Mouse (Mus musculus): ENCODE data around the gene Atp1a4. TPM values are rescaled to one million over a fixed set of nuclear protein-coding genes. Genes with fewer than 3 reads are reported as not detected.

Gene Atp1a4
- polyA plus RNA-seq, 1 experiment from 2014 or later = not detected

DNA sequence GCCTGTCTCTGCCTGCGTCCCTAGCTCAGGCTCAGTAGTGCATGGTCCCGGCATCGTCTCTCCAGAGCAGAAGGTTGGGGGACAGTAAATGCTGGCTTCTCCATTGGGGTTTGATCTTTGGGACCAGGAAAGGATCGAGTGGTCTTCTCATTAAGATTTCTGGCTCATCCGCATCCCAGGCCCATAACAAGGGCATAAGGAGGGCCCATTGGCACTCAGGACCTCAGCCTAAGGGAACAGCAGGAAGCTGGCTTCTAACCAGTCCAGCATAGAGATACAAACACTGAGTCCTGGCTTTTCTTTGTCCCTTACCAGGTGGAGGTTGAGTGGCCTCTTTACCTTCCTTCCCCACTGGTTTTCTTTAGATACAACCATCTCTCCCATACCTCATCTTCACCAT lies 60.4 kb downstream of the Atp1a4 start:
- H3K9ac ChIP-seq (ENCODE audit: low read depth, low read length) = no peak overlapping the region
- ATAC-seq (ENCODE audit: low read depth) = no peak
- peaks cover 3% of the 10 kb centered on the region; the same call in 1 of the 2 replicates for H3K4me1 ChIP-seq (ENCODE audit: control insufficient read depth, low read depth, low read length)
- peaks cover 46% of the 10 kb centered on the region for H3K36me3 ChIP-seq (ENCODE audit: control insufficient read depth, insufficient read depth)
- WGBS (ENCODE audit: insufficient replicate concordance) = 76% methylated on average over 5 of the region's 5 CpGs
- no peak overlapping the region for H3K4me3 ChIP-seq (ENCODE audit: low read depth, low read length)
- no peaks in the 10 kb centered on the region for H3K9me3 ChIP-seq (replicated peaks; ENCODE audit: control insufficient read depth, low read length)
- no peaks in the 10 kb centered on the region for H3K27me3 ChIP-seq (ENCODE audit: control insufficient read depth, insufficient read depth, low read depth, low read length)
- no peak overlapping the region for H3K27ac ChIP-seq (ENCODE audit: low read length)
- no peak overlapping the region for H3K4me2 ChIP-seq (ENCODE audit: low read depth, low read length)

DNA sequence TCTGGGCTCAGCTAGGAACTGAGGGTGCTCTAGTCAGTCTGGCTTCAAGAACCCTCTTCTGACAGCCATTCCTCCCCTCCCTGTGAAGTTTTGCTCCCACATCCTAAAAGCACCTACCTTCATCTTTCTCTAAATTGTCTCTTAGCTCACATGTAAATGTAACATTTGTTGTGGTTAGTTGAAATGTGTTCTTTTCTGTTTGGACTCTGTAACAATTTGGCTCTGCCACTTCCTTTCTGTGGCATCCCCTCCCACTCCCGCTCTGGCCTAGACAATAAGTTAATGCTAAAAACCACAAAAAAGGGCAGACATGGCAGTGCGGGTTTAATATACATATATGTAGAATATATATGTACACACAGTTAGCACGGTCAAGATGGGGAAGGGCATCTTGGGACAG lies 61.1 kb downstream of the Atp1a4 start:
- H3K36me3 ChIP-seq (ENCODE audit: control insufficient read depth, insufficient read depth) = peaks cover 46% of the 10 kb centered on the region

DNA sequence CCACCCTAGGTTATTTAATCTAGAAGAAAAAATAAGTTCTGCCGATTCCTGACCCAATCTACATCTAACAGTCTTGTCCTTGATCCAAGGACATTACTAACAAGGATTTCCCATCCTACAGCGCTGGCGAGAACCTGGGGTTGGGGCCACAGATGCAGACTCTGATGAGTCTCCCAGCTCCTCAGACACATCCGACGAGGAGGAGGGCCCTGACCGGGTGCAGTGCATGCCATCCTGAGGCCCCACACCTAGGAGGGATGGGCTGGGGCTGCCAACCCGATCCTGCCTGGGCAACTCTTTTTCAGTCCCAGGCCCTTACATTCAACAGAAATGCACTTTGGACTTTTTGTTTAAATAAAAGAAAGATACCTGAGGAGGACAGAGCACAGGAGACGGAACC lies 63.8 kb downstream of the Atp1a4 start:
- 85% methylated on average over 8 of the region's 8 CpGs for WGBS (ENCODE audit: insufficient replicate concordance)

More for the DNA sequence above, 61.1 kb downstream of the Atp1a4 start:
- Histone ChIP-seq H3K9me3 (replicated peaks; ENCODE audit: control insufficient read depth, low read length) (no peaks in the 10 kb centered on the region), H3K27ac (ENCODE audit: low read length) (no peak overlapping the region), H3K4me2 (ENCODE audit: low read depth, low read length) (no peak overlapping the region), H3K9ac (ENCODE audit: low read depth, low read length) (no peak overlapping the region), H3K27me3 (ENCODE audit: control insufficient read depth, insufficient read depth, low read depth, low read length) (no peaks in the 10 kb centered on the region), H3K4me3 (ENCODE audit: low read depth, low read length) (no peak overlapping the region), H3K4me1 (ENCODE audit: control insufficient read depth, low read depth, low read length) (peaks cover 3% of the 10 kb centered on the region; the same call in 1 of the 2 replicates)
- 80% methylated on average over 3 of the region's 3 CpGs for WGBS (ENCODE audit: insufficient replicate concordance)
- no peak for ATAC-seq (ENCODE audit: low read depth)

DNA sequence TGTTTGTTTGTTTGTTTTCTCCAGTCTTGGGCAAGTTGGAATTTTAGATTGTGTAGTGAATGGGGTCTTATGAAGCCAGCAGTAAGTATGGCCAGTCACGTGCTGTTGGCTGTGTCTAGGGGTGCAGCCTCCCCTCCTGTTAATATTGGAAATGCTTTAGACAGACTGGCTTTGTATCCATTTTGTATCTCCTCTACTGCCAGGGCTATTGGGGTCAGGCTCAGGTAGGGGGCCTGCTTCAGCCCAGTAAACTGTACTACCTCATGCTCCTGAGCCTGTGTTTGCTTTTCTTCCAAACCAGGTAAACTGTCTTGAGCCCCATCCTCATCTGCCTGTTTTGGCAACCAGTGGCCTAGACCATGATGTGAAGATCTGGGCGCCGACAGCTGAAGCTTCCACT lies 66.0 kb downstream of the Atp1a4 start:
- ATAC-seq (ENCODE audit: low read depth) = no peak
- H3K4me1 ChIP-seq (ENCODE audit: control insufficient read depth, low read depth, low read length) = no peaks in the 10 kb centered on the region
- no peaks in the 10 kb centered on the region for H3K9me3 ChIP-seq (replicated peaks; ENCODE audit: control insufficient read depth, low read length)
- no peak overlapping the region for H3K4me2 ChIP-seq (ENCODE audit: low read depth, low read length)
- peaks cover 55% of the 10 kb centered on the region for H3K36me3 ChIP-seq (ENCODE audit: control insufficient read depth, insufficient read depth)
- no peak overlapping the region for H3K27ac ChIP-seq (ENCODE audit: low read length)
- H3K27me3 ChIP-seq (ENCODE audit: control insufficient read depth, insufficient read depth, low read depth, low read length) = no peaks in the 10 kb centered on the region
- no peak overlapping the region for H3K4me3 ChIP-seq (ENCODE audit: low read depth, low read length)
- H3K9ac ChIP-seq (ENCODE audit: low read depth, low read length) = no peak overlapping the region
- WGBS (ENCODE audit: insufficient replicate concordance) = 93% methylated on average over 3 of the region's 3 CpGs

More for the DNA sequence above, 63.8 kb downstream of the Atp1a4 start:
- Histone ChIP-seq H3K27ac (ENCODE audit: low read length) (no peak overlapping the region), H3K9ac (ENCODE audit: low read depth, low read length) (no peak overlapping the region), H3K36me3 (ENCODE audit: control insufficient read depth, insufficient read depth) (peaks cover 51% of the 10 kb centered on the region), H3K4me1 (ENCODE audit: control insufficient read depth, low read depth, low read length) (no peaks in the 10 kb centered on the region), H3K4me2 (ENCODE audit: low read depth, low read length) (no peak overlapping the region), H3K27me3 (ENCODE audit: control insufficient read depth, insufficient read depth, low read depth, low read length) (no peaks in the 10 kb centered on the region), H3K9me3 (replicated peaks; ENCODE audit: control insufficient read depth, low read length) (no peaks in the 10 kb centered on the region), H3K4me3 (ENCODE audit: low read depth, low read length) (no peak overlapping the region)
- ATAC-seq (ENCODE audit: low read depth) = no peak

DNA sequence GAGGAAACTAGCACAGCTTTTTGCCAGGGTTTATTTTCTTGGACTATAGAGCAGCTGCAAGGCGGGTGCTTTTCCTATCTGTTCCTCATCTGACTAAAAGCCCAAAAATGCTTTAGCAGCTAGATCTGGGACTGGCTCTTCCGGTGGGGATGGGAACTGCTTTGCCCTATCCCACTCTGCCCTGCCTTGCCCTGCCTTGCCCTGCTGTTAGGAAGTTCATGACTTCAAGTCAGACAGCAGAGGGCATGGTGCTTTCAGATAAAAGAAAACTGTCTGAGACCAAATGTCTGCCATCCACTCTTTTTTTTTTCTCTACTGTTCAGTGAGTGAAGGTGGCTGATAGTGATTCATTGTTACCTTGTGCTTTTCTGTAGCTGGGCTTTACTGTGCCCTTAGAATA lies 66.6 kb downstream of the Atp1a4 start:
- Histone ChIP-seq H3K27ac (ENCODE audit: low read length) (no peak overlapping the region), H3K27me3 (ENCODE audit: control insufficient read depth, insufficient read depth, low read depth, low read length) (no peaks in the 10 kb centered on the region), H3K4me2 (ENCODE audit: low read depth, low read length) (no peak overlapping the region), H3K9ac (ENCODE audit: low read depth, low read length) (no peak overlapping the region), H3K9me3 (replicated peaks; ENCODE audit: control insufficient read depth, low read length) (no peaks in the 10 kb centered on the region), H3K4me1 (ENCODE audit: control insufficient read depth, low read depth, low read length) (no peaks in the 10 kb centered on the region), H3K36me3 (ENCODE audit: control insufficient read depth, insufficient read depth) (peaks cover 55% of the 10 kb centered on the region), H3K4me3 (ENCODE audit: low read depth, low read length) (no peak overlapping the region)
- WGBS (ENCODE audit: insufficient replicate concordance) = 85% methylated on average over 2 of the region's 2 CpGs
- no peak for ATAC-seq (ENCODE audit: low read depth)

DNA sequence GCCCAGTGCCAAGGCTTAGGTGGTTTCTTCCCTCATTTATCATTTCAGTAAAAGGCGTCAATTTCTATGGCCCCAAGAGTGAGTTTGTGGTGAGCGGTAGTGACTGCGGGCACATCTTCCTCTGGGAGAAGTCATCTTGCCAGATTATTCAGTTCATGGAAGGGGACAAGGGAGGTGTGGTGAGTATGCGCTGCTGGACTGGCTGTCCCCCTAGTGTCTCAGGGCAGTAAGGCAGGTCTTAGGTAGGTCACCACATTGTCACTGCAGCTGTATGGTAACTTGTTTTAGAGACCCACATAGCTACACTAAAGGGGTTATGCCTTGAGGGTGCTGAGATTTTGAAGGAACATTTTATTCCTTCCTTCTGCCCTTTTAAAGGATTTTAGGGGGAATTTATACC lies 69.3 kb downstream of the Atp1a4 start:
- Histone ChIP-seq H3K27ac (ENCODE audit: low read length) (no peak overlapping the region), H3K4me3 (ENCODE audit: low read depth, low read length) (no peak overlapping the region), H3K27me3 (ENCODE audit: control insufficient read depth, insufficient read depth, low read depth, low read length) (no peaks in the 10 kb centered on the region), H3K9ac (ENCODE audit: low read depth, low read length) (no peak overlapping the region), H3K36me3 (ENCODE audit: control insufficient read depth, insufficient read depth) (peaks cover 50% of the 10 kb centered on the region), H3K4me1 (ENCODE audit: control insufficient read depth, low read depth, low read length) (no peaks in the 10 kb centered on the region), H3K9me3 (replicated peaks; ENCODE audit: control insufficient read depth, low read length) (no peaks in the 10 kb centered on the region), H3K4me2 (ENCODE audit: low read depth, low read length) (no peak overlapping the region)
- WGBS (ENCODE audit: insufficient replicate concordance) = 84% methylated on average over 4 of the region's 4 CpGs
- no peak for ATAC-seq (ENCODE audit: low read depth)

DNA sequence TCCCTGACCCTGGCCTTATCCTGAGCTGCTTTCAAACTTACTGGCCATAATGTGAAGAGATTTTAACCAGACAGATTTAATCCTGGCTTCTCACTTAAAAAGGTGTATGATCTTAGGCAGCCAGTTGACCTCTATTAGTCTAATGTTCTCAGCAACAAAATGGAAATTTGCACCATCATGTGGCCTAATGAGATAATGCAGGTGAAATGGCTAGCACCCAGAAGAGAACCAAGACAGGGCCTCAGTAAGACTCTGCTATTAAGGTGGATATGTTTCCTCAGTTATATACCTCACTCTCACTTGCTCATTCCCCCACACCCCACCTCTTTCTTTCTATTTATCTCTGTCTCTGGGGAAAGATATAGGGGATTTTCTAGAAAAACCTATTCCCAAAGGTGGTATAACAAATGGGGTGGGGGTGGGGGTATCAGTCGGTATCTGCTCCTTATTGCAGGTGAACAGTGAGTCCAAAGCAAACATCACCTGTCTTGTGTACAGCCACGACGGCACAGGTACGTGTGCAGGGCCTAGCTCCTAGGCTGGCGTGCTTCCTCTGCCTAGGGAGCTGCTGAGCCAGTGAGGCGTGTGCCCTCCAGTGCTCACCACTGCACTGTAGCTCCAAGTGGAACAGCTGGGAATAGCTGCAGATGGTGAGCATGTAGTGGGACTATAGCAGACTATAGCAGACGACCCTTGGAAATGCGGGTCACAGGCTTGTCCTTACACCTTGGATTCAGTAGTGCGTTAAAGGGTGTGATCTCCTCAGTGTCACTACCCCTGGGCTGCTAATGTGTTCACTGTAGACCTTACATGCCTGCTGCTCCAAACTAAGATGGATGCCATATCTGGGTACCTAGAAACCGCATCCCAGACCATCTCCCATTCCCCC lies 71.6 kb downstream of the Atp1a4 start:
- Histone ChIP-seq H3K27ac (ENCODE audit: low read length) (no peak overlapping the region), H3K36me3 (ENCODE audit: control insufficient read depth, insufficient read depth) (peaks cover 54% of the 10 kb centered on the region), H3K27me3 (ENCODE audit: control insufficient read depth, insufficient read depth, low read depth, low read length) (no peaks in the 10 kb centered on the region), H3K4me2 (ENCODE audit: low read depth, low read length) (no peak overlapping the region), H3K9ac (ENCODE audit: low read depth, low read length) (no peak overlapping the region), H3K4me1 (ENCODE audit: control insufficient read depth, low read depth, low read length) (no peaks in the 10 kb centered on the region), H3K9me3 (replicated peaks; ENCODE audit: control insufficient read depth, low read length) (no peaks in the 10 kb centered on the region), H3K4me3 (ENCODE audit: low read depth, low read length) (no peak overlapping the region)
- no peak for ATAC-seq (ENCODE audit: low read depth)
- WGBS (ENCODE audit: insufficient replicate concordance) = 94% methylated on average over 10 of the region's 10 CpGs

DNA sequence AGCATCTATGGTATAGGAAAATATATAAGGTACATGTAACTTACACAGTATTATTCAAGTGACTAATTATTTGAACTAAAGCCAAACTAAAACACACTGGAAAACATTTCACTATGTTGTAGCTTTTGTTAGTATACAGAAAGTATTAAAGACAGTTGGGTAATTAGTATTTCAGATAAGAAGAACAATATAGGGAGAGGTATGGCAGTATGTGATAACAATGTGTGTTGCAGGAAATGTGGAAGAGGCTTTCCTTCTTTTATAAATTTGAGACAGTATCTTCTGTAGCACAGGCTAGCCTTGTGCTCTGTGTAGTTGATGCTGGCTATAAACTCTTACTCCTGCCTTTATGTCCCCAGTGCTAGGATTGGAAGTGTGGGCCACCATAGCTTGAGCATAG lies 74.3 kb downstream of the Atp1a4 start:
- no peak overlapping the region for H3K4me3 ChIP-seq (ENCODE audit: low read depth, low read length)
- no peak overlapping the region for H3K9ac ChIP-seq (ENCODE audit: low read depth, low read length)
- H3K4me1 ChIP-seq (ENCODE audit: control insufficient read depth, low read depth, low read length) = no peaks in the 10 kb centered on the region
- no peak overlapping the region for H3K27ac ChIP-seq (ENCODE audit: low read length)
- no peak for ATAC-seq (ENCODE audit: low read depth)
- H3K4me2 ChIP-seq (ENCODE audit: low read depth, low read length) = no peak overlapping the region
- no peaks in the 10 kb centered on the region for H3K9me3 ChIP-seq (replicated peaks; ENCODE audit: control insufficient read depth, low read length)
- no peaks in the 10 kb centered on the region for H3K27me3 ChIP-seq (ENCODE audit: control insufficient read depth, insufficient read depth, low read depth, low read length)
- H3K36me3 ChIP-seq (ENCODE audit: control insufficient read depth, insufficient read depth) = peaks cover 63% of the 10 kb centered on the region

DNA sequence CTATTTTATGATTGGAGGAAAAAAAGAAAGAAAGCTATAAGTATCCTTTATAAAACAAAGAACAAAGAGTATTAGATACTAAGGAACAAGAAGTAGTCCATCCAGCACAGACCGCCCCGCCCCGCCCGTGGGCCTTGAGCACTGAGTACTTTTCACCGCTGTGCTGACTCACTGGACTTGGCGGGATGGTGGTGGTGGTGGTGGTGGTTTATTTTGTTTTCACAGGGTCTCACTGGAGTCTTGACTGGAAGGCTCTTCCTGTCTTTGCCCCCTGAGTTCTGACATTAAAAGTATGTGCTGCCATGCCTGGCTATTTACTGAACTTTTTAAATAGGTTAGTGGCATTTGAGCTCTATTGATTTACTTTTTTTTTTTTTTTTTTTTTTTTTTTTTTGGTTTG lies 75.2 kb downstream of the Atp1a4 start:
- ATAC-seq (ENCODE audit: low read depth) = no peak
- Histone ChIP-seq H3K4me1 (ENCODE audit: control insufficient read depth, low read depth, low read length) (no peaks in the 10 kb centered on the region), H3K9ac (ENCODE audit: low read depth, low read length) (no peak overlapping the region), H3K4me3 (ENCODE audit: low read depth, low read length) (no peak overlapping the region), H3K27ac (ENCODE audit: low read length) (no peak overlapping the region), H3K9me3 (replicated peaks; ENCODE audit: control insufficient read depth, low read length) (no peaks in the 10 kb centered on the region), H3K36me3 (ENCODE audit: control insufficient read depth, insufficient read depth) (peaks cover 58% of the 10 kb centered on the region), H3K4me2 (ENCODE audit: low read depth, low read length) (no peak overlapping the region), H3K27me3 (ENCODE audit: control insufficient read depth, insufficient read depth, low read depth, low read length) (no peaks in the 10 kb centered on the region)
- WGBS (ENCODE audit: insufficient replicate concordance) = 95% methylated on average over 6 of the region's 6 CpGs

Data from liver, embryonic 16.5 days (tissue).